9 mouse cellular contexts compared by ENCODE assay signal in the genomic region with DNA sequence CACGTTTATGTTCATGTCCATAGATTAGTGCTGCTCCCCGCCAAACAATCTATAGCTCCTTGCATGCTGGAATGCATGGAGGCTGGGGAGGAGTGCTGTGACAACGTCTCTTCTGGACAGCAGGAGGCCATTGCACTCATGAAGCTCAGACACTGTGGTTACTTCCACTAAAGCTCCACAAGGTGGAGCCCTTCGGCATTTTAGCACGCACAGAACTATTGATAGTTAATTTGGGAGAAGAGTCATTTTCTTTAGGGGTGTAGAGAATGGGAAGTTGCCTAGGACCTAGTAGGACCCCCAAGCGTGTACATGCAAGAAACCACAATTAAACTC. TPM values are rescaled to one million over a fixed set of nuclear protein-coding genes. Genes with fewer than 3 reads are reported as not detected.
DNase-seq lines count a peak whose midpoint lies in the region; ATAC-seq and TF ChIP-seq lines count a peak whose summit lies in the region.
"Had no signal": no experiment of that assay in that cellular context is flagged by ENCODE, and none has a peak within 500 bp of the region (broad histone marks: within the 10 kb centered on the region; RNA-seq: fewer than 3 reads in every experiment).

No protein-coding gene starts in this region.

- 1% methylated on average over 6 of the region's 6 CpGs for WGBS in heart, embryonic 12.5 days
- under 1% methylated on average over 6 of the region's 6 CpGs for WGBS in kidney, postnatal 0 days
- whole genome bisulfite sequencing in midbrain, embryonic 10.5 days: 1% methylated on average over 6 of the region's 6 CpGs

- DNase-seq in heart, adult 11 months: peak; percentile 76
- peak; percentile 78 for DNase-seq in ES-CJ7 (ENCODE audit: low read depth, low spot score)
- DNase-seq in kidney, postnatal 0 days (ENCODE audit: low spot score): peak; percentile 88
- peak; percentile 49 for DNase-seq in midbrain, embryonic 10.5 days (ENCODE audit: low spot score)
- peak; percentile 64 for DNase-seq in splenic B cell, adult 2 months (ENCODE audit: low read depth, low spot score)

- ATAC-seq in heart, embryonic 12.5 days (ENCODE audit: insufficient number of reproducible peaks, low FRiP score): no peak
- peak; percentile 84 for ATAC-seq in common myeloid progenitor, adult 5-6 weeks (replicated peaks; ENCODE audit: low read depth, poor library complexity, severe bottlenecking)
- peak; percentile 82 for ATAC-seq in granulocyte monocyte progenitor cell, adult 5-6 weeks (replicated peaks; ENCODE audit: poor library complexity, severe bottlenecking)
- peak; percentile 47; the same call in 1 of the 2 replicates for ATAC-seq in kidney, postnatal 0 days (replicated peaks; ENCODE audit: low FRiP score, low read depth)

- H3K4me1 ChIP-seq in heart, embryonic 12.5 days (replicated peaks): no peaks in the 10 kb centered on the region
- H3K4me1 ChIP-seq in kidney, postnatal 0 days (replicated peaks; ENCODE audit: insufficient read depth, low read length): no peaks in the 10 kb centered on the region
- 0 out of 2 replicates have a peak, but pooled peaks cover 4% of the 10 kb centered on the region for H3K4me1 ChIP-seq in midbrain, embryonic 10.5 days

- H3K27me3 ChIP-seq in heart, embryonic 12.5 days (replicated peaks): peaks cover 25% of the 10 kb centered on the region
- no peaks in the 10 kb centered on the region for H3K27me3 ChIP-seq in kidney, postnatal 0 days (ENCODE audit: insufficient read depth, low read length)
- peaks cover 21% of the 10 kb centered on the region for H3K27me3 ChIP-seq in midbrain, embryonic 10.5 days (ENCODE audit: low read depth, poor library complexity, severe bottlenecking)
- H3K27me3 ChIP-seq in splenic B cell, adult 2 months (ENCODE audit: control insufficient read depth, insufficient read depth, low read length, poor library complexity, severe bottlenecking): no peaks in the 10 kb centered on the region

- no peak overlapping the region for H3K4me3 ChIP-seq in heart, embryonic 12.5 days
- no peak overlapping the region for H3K4me3 ChIP-seq in kidney, postnatal 0 days (replicated peaks; ENCODE audit: low read depth, low read length)
- no peak overlapping the region for H3K4me3 ChIP-seq in midbrain, embryonic 10.5 days

- peak; percentile 93 for TF ChIP-seq CTCF in kidney, postnatal 0 days (IDR thresholded peaks at IDR 0.05; ENCODE audit: low read depth)

- no peak overlapping the region for H3K4me2 ChIP-seq in heart, embryonic 12.5 days
- H3K4me2 ChIP-seq in kidney, postnatal 0 days (ENCODE audit: low read length): peak overlapping the region; percentile 21; the same call in 1 of the 2 replicates

- H3K27ac ChIP-seq in heart, embryonic 12.5 days (ENCODE audit: poor library complexity, severe bottlenecking): no peak overlapping the region
- no peak overlapping the region for H3K27ac ChIP-seq in kidney, postnatal 0 days
- H3K27ac ChIP-seq in midbrain, embryonic 10.5 days (replicated peaks): no peak overlapping the region
- H3K27ac ChIP-seq: macrophage had no signal

- no peak overlapping the region for H3K9ac ChIP-seq in heart, embryonic 12.5 days
- H3K9ac ChIP-seq in kidney, postnatal 0 days (ENCODE audit: low read depth, low read length): no peak overlapping the region

- H3K9me3 ChIP-seq in heart, embryonic 12.5 days (replicated peaks): no peaks in the 10 kb centered on the region
- H3K9me3 ChIP-seq in kidney, postnatal 0 days (replicated peaks; ENCODE audit: low read length): no peaks in the 10 kb centered on the region
- no peaks in the 10 kb centered on the region for H3K9me3 ChIP-seq in midbrain, embryonic 10.5 days (replicated peaks)

- no peaks in the 10 kb centered on the region for H3K36me3 ChIP-seq in heart, embryonic 12.5 days
- no peaks in the 10 kb centered on the region for H3K36me3 ChIP-seq in kidney, postnatal 0 days (ENCODE audit: insufficient read depth, low read length)
- H3K36me3 ChIP-seq in midbrain, embryonic 10.5 days: no peaks in the 10 kb centered on the region
- no peaks in the 10 kb centered on the region for H3K36me3 ChIP-seq in splenic B cell, adult 2 months (ENCODE audit: control insufficient read depth, insufficient read depth, low read length, poor library complexity, severe bottlenecking)

RNA-seq across cellular contexts. Expression of gene Stambp, which starts 10.4 kb away (rescaled TPM):
- 24.4 and 25.8 TPM in 2 replicates for polyA plus RNA-seq in heart, embryonic 12.5 days (2016; fragmentation: Nextera tagmentation; extraction: Ambion mirVana)
- 6.4 and 9.3 TPM in 2 replicates for total RNA-seq in common myeloid progenitor, adult 5-6 weeks (2017)
- 23.0 and 44.8 TPM in 2 replicates for total RNA-seq in granulocyte monocyte progenitor cell, adult 5-6 weeks (2014; fragmentation: Nextera tagmentation)
- total RNA-seq in granulocyte monocyte progenitor cell, adult 5-6 weeks (2017): 5.0 and 9.7 TPM in 2 replicates
- polyA plus RNA-seq in kidney, postnatal 0 days (2015; fragmentation: Nextera tagmentation; extraction: Ambion mirVana): 30.2 and 31.2 TPM in 2 replicates
- polyA plus RNA-seq in midbrain, embryonic 10.5 days (2016; fragmentation: Nextera tagmentation; extraction: Ambion mirVana): 17.8 and 18.3 TPM in 2 replicates

RNA-seq across cellular contexts. Expression of gene Actg2, which starts 46.8 kb away (rescaled TPM):
- 8.6 and 10.1 TPM in 2 replicates for polyA plus RNA-seq in heart, embryonic 12.5 days (2016; fragmentation: Nextera tagmentation; extraction: Ambion mirVana)
- total RNA-seq in common myeloid progenitor, adult 5-6 weeks (2017): not detected in 2 replicates
- not detected in 2 replicates for total RNA-seq in granulocyte monocyte progenitor cell, adult 5-6 weeks (2014; fragmentation: Nextera tagmentation)
- total RNA-seq in granulocyte monocyte progenitor cell, adult 5-6 weeks (2017): not detected in 2 replicates
- polyA plus RNA-seq in kidney, postnatal 0 days (2015; fragmentation: Nextera tagmentation; extraction: Ambion mirVana): 21.8 and 28.8 TPM in 2 replicates
- 0.49 and 1.9 TPM in 2 replicates for polyA plus RNA-seq in midbrain, embryonic 10.5 days (2016; fragmentation: Nextera tagmentation; extraction: Ambion mirVana)
- polyA plus RNA-seq: macrophage had no signal
